Mouse (Mus musculus): ENCODE data around the gene Dnajc10. TPM values are rescaled to one million over a fixed set of nuclear protein-coding genes. Genes with fewer than 3 reads are reported as not detected.

Dnajc10 gene
- polyA plus RNA-seq (2014; fragmentation: Nextera tagmentation; extraction: Ambion mirVana): 67.7 and 105 TPM in 2 replicates

DNA sequence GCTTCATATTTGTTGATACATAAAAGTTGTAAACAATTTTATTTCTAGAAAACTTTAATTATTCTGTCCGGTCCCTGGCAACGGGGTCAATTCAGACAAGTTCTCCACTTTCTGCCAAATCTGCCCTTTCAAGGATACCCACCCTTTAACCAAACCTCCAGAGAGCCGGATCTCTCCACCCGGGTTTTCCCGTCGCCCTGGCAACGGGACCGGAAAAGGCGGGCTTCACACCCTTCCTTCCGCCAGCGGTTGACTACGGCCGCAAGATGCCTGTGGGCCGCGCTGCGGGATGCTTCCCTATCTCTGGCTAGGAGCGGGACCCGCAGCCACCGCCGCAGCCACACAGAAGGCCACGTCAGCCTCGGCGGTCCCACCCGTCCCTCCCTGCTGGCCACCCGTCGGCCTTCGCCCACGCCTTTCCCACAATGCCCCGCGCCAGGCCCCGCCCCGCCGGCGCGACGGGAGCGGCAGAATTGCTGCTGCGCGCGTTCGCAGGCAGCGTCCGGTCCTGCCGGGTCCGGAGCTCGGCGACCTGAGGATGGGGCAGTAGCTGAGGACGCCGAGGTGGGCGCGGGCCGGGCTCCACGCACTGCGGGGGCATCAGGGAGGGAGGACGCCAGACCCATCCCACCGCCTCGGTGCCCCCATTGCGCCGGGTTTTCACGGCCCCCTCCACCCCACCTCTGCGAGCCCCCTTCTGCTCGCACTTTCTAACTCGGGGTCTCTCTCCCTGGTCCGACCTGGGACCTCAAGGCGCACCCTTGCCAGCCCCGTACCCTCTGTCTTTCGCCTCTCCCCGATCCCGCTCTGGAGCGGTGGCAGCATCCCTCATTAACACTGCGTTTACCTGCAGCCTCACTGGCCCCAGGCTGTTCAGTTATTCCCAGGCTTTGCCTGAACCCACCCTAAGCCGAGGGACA lies at the start of gene Dnajc10:
TSS of gene Dnajc10 (plus strand) at position 225 of the 920 bp plus-strand sequence.
- peak within 1 kb of the TSS; percentile 74 for H3K4me2 ChIP-seq (replicated peaks; ENCODE audit: low read depth, low read length)
- WGBS: under 1% methylated on average over 69 of the region's 72 CpGs
- H3K27me3 ChIP-seq (ENCODE audit: control insufficient read depth, insufficient read depth, low read length): no peaks in the 10 kb centered on the region
- peaks cover 14% of the 10 kb centered on the region; the same call in 1 of the 2 replicates for H3K36me3 ChIP-seq (ENCODE audit: control insufficient read depth, insufficient read depth, low read length)
- peak; percentile 98 for ATAC-seq (ENCODE audit: low FRiP score, low TSS enrichment)
- H3K9me3 ChIP-seq (ENCODE audit: control insufficient read depth, low read length): no peaks in the 10 kb centered on the region
- peak within 1 kb of the TSS; percentile 98 for H3K27ac ChIP-seq (ENCODE audit: low read depth, low read length)
- H3K4me1 ChIP-seq (ENCODE audit: control insufficient read depth, insufficient read depth, low read length): peaks cover 6% of the 10 kb centered on the region; the same call in 1 of the 2 replicates
- peak within 1 kb of the TSS; percentile 93 for H3K4me3 ChIP-seq (ENCODE audit: low read length)
- H3K9ac ChIP-seq (ENCODE audit: low read depth, low read length): peak within 1 kb of the TSS; percentile 94

GRCm38 (mm10) chr2:80266894-80267293 lies 48.4 kb upstream of the Dnajc10 start:
- Histone ChIP-seq H3K4me1 (ENCODE audit: control insufficient read depth, insufficient read depth, low read length) (no peaks in the 10 kb centered on the region), H3K9me3 (ENCODE audit: control insufficient read depth, low read length) (no peaks in the 10 kb centered on the region), H3K4me2 (replicated peaks; ENCODE audit: low read depth, low read length) (peak overlapping the region; percentile 22; the same call in 1 of the 2 replicates), H3K4me3 (ENCODE audit: low read length) (no peak overlapping the region), H3K9ac (ENCODE audit: low read depth, low read length) (no peak overlapping the region), H3K27me3 (ENCODE audit: control insufficient read depth, insufficient read depth, low read length) (no peaks in the 10 kb centered on the region), H3K27ac (ENCODE audit: low read depth, low read length) (no peak overlapping the region), H3K36me3 (ENCODE audit: control insufficient read depth, insufficient read depth, low read length) (no peaks in the 10 kb centered on the region)
- no peak; the same call in 1 of the 2 replicates for ATAC-seq (ENCODE audit: low FRiP score, low TSS enrichment)
- WGBS: 22% methylated on average over 11 of the region's 11 CpGs

DNA sequence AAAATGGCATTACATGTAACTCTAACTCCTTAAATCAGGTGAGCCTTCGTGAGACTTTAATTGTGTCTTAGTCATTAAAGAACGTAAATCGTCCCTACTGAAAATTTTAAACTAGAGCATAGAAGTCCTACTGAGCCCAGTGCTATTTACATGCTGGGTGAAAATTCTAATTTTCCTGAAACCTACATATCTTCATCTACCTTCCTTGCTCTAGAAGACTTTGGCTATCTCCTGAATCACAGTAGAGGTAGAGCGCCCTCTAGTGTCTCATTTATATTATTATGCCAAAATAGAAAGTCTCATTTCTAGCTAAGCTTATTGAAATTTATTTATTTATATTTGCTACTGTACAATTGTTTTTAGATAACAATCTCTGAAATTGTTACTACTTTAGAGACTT lies 47.2 kb upstream of the Dnajc10 start:
- no peak overlapping the region for H3K27ac ChIP-seq (ENCODE audit: low read depth, low read length)
- no peaks in the 10 kb centered on the region for H3K9me3 ChIP-seq (ENCODE audit: control insufficient read depth, low read length)
- no peak for ATAC-seq (ENCODE audit: low FRiP score, low TSS enrichment)
- H3K9ac ChIP-seq (ENCODE audit: low read depth, low read length): no peak overlapping the region
- H3K4me2 ChIP-seq (replicated peaks; ENCODE audit: low read depth, low read length): no peak overlapping the region
- no peaks in the 10 kb centered on the region for H3K36me3 ChIP-seq (ENCODE audit: control insufficient read depth, insufficient read depth, low read length)
- no peaks in the 10 kb centered on the region for H3K4me1 ChIP-seq (ENCODE audit: control insufficient read depth, insufficient read depth, low read length)
- no peaks in the 10 kb centered on the region for H3K27me3 ChIP-seq (ENCODE audit: control insufficient read depth, insufficient read depth, low read length)
- WGBS: 54% methylated on average over 4 of the region's 4 CpGs
- no peak overlapping the region for H3K4me3 ChIP-seq (ENCODE audit: low read length)

GRCm38 (mm10) chr2:80271431-80271830 lies 43.8 kb upstream of the Dnajc10 start:
- 67% methylated on average over 1 of the region's 1 CpGs for WGBS
- no peak for ATAC-seq (ENCODE audit: low FRiP score, low TSS enrichment)
- H3K36me3 ChIP-seq (ENCODE audit: control insufficient read depth, insufficient read depth, low read length): no peaks in the 10 kb centered on the region

DNA sequence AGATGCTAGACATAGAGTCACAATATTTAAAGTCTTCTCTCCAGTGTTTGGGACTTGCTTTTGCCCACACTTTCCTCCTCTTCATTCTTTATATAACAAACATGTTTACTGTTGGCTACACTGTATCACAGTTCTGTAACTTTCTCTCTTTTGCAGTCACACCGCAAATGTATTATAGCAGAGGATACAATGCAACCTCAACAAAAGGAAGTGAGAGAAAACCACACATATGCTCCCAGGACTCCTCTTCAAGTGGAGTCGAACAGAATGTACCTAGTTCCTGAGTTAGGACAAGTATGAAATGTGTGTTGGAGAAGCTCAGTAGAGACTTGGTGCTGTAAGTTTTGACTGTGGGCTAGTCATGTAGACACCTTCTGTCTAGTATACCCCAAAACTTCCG lies 42.2 kb upstream of the Dnajc10 start:
- H3K4me3 ChIP-seq (ENCODE audit: low read length): no peak overlapping the region
- H3K9me3 ChIP-seq (ENCODE audit: control insufficient read depth, low read length): no peaks in the 10 kb centered on the region
- no peak overlapping the region for H3K27ac ChIP-seq (ENCODE audit: low read depth, low read length)
- no peak overlapping the region for H3K4me2 ChIP-seq (replicated peaks; ENCODE audit: low read depth, low read length)
- 92% methylated on average over 3 of the region's 3 CpGs for WGBS
- no peaks in the 10 kb centered on the region for H3K27me3 ChIP-seq (ENCODE audit: control insufficient read depth, insufficient read depth, low read length)
- H3K9ac ChIP-seq (ENCODE audit: low read depth, low read length): no peak overlapping the region
- H3K36me3 ChIP-seq (ENCODE audit: control insufficient read depth, insufficient read depth, low read length): no peaks in the 10 kb centered on the region
- no peaks in the 10 kb centered on the region for H3K4me1 ChIP-seq (ENCODE audit: control insufficient read depth, insufficient read depth, low read length)
- no peak for ATAC-seq (ENCODE audit: low FRiP score, low TSS enrichment)

More at GRCm38 (mm10) chr2:80271431-80271830, 43.8 kb upstream of the Dnajc10 start:
- H3K9me3 ChIP-seq (ENCODE audit: control insufficient read depth, low read length): no peaks in the 10 kb centered on the region
- no peak overlapping the region for H3K4me2 ChIP-seq (replicated peaks; ENCODE audit: low read depth, low read length)
- H3K4me3 ChIP-seq (ENCODE audit: low read length): no peak overlapping the region
- H3K27ac ChIP-seq (ENCODE audit: low read depth, low read length): no peak overlapping the region
- H3K4me1 ChIP-seq (ENCODE audit: control insufficient read depth, insufficient read depth, low read length): no peaks in the 10 kb centered on the region
- no peak overlapping the region for H3K9ac ChIP-seq (ENCODE audit: low read depth, low read length)
- H3K27me3 ChIP-seq (ENCODE audit: control insufficient read depth, insufficient read depth, low read length): no peaks in the 10 kb centered on the region

DNA sequence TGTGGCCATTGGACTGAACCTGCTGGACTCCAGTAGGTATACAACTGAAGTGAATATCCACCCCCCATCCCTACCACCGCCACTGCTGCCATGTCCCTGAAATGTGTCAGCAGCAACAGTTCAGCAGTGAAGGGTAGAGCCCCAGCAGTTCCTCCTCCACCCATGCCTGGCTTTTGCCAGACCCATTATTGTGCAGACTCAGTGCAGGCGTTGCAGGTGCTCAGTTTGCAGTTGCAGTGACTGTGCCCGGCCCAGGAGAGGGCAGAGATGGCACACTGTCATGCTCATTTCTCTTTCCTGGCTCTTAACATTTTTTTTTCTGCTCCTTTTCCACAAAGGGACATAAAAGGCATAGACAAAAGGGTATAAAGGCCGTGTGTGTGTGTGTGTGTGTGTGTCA lies 41.5 kb upstream of the Dnajc10 start:
- Histone ChIP-seq H3K4me1 (ENCODE audit: control insufficient read depth, insufficient read depth, low read length) (no peaks in the 10 kb centered on the region), H3K4me3 (ENCODE audit: low read length) (no peak overlapping the region), H3K9me3 (ENCODE audit: control insufficient read depth, low read length) (no peaks in the 10 kb centered on the region), H3K9ac (ENCODE audit: low read depth, low read length) (no peak overlapping the region), H3K27me3 (ENCODE audit: control insufficient read depth, insufficient read depth, low read length) (no peaks in the 10 kb centered on the region), H3K27ac (ENCODE audit: low read depth, low read length) (no peak overlapping the region), H3K4me2 (replicated peaks; ENCODE audit: low read depth, low read length) (no peak overlapping the region), H3K36me3 (ENCODE audit: control insufficient read depth, insufficient read depth, low read length) (no peaks in the 10 kb centered on the region)
- ATAC-seq (ENCODE audit: low FRiP score, low TSS enrichment): no peak
- 82% methylated on average over 4 of the region's 4 CpGs for WGBS

- no peaks in the 10 kb centered on the region for H3K27me3 ChIP-seq (ENCODE audit: control insufficient read depth, insufficient read depth, low read length)
- ATAC-seq (ENCODE audit: low FRiP score, low TSS enrichment): peak; percentile 43; the same call in 1 of the 2 replicates
- no peaks in the 10 kb centered on the region for H3K36me3 ChIP-seq (ENCODE audit: control insufficient read depth, insufficient read depth, low read length)
- WGBS: 39% methylated on average over 2 of the region's 2 CpGs
- H3K9me3 ChIP-seq (ENCODE audit: control insufficient read depth, low read length): no peaks in the 10 kb centered on the region
- no peak overlapping the region for H3K4me2 ChIP-seq (replicated peaks; ENCODE audit: low read depth, low read length)
- no peak overlapping the region for H3K27ac ChIP-seq (ENCODE audit: low read depth, low read length)
- no peaks in the 10 kb centered on the region for H3K4me1 ChIP-seq (ENCODE audit: control insufficient read depth, insufficient read depth, low read length)
- H3K9ac ChIP-seq (ENCODE audit: low read depth, low read length): no peak overlapping the region
- no peak overlapping the region for H3K4me3 ChIP-seq (ENCODE audit: low read length)
Measured at GRCm38 (mm10) chr2:80275136-80275535, 40.1 kb upstream of the Dnajc10 start.

DNA sequence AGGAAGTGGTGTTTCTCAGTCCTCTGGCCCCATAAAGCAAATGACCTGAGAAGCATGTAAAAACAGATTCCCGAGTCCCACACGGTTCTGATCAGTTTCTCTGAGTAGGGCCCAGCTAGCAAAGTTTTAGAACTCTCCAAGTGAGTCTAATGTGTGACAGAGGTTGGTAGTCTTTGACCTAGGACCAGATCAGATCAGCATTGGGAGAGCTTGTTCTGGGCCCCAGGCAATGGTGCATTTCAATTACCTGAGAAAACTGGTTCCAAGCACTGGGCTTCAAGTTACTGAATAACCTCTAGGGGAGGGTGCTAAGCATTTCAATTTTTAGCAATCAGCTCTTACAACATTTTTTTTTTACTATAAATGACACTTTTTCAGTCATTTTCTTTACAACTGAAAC lies 33.1 kb upstream of the Dnajc10 start:
- Histone ChIP-seq H3K27me3 (ENCODE audit: control insufficient read depth, insufficient read depth, low read length) (no peaks in the 10 kb centered on the region), H3K4me1 (ENCODE audit: control insufficient read depth, insufficient read depth, low read length) (no peaks in the 10 kb centered on the region), H3K9ac (ENCODE audit: low read depth, low read length) (no peak overlapping the region), H3K9me3 (ENCODE audit: control insufficient read depth, low read length) (no peaks in the 10 kb centered on the region), H3K4me3 (ENCODE audit: low read length) (no peak overlapping the region), H3K27ac (ENCODE audit: low read depth, low read length) (no peak overlapping the region), H3K4me2 (replicated peaks; ENCODE audit: low read depth, low read length) (no peak overlapping the region), H3K36me3 (ENCODE audit: control insufficient read depth, insufficient read depth, low read length) (no peaks in the 10 kb centered on the region)
- WGBS: 36% methylated on average over 2 of the region's 2 CpGs
- peak; percentile 62; the same call in 1 of the 2 replicates for ATAC-seq (ENCODE audit: low FRiP score, low TSS enrichment)

GRCm38 (mm10) chr2:80286397-80286796 lies 28.9 kb upstream of the Dnajc10 start:
- Histone ChIP-seq H3K36me3 (ENCODE audit: control insufficient read depth, insufficient read depth, low read length) (no peaks in the 10 kb centered on the region), H3K9ac (ENCODE audit: low read depth, low read length) (no peak overlapping the region), H3K4me2 (replicated peaks; ENCODE audit: low read depth, low read length) (no peak overlapping the region), H3K27ac (ENCODE audit: low read depth, low read length) (no peak overlapping the region), H3K4me1 (ENCODE audit: control insufficient read depth, insufficient read depth, low read length) (no peaks in the 10 kb centered on the region), H3K9me3 (ENCODE audit: control insufficient read depth, low read length) (no peaks in the 10 kb centered on the region), H3K4me3 (ENCODE audit: low read length) (no peak overlapping the region), H3K27me3 (ENCODE audit: control insufficient read depth, insufficient read depth, low read length) (no peaks in the 10 kb centered on the region)
- WGBS: 86% methylated on average over 4 of the region's 4 CpGs
- ATAC-seq (ENCODE audit: low FRiP score, low TSS enrichment): no peak
